Mouse (Mus musculus) urinary bladder, postnatal 14 days (tissue): ENCODE results near the gene Kif6.

Experiments
- DNase-seq: peaks from one replicate; pipeline ENCODE4 v3.0.0; 2021; ENCODE audit warnings: low spot score

The Kif6 gene

DNA sequence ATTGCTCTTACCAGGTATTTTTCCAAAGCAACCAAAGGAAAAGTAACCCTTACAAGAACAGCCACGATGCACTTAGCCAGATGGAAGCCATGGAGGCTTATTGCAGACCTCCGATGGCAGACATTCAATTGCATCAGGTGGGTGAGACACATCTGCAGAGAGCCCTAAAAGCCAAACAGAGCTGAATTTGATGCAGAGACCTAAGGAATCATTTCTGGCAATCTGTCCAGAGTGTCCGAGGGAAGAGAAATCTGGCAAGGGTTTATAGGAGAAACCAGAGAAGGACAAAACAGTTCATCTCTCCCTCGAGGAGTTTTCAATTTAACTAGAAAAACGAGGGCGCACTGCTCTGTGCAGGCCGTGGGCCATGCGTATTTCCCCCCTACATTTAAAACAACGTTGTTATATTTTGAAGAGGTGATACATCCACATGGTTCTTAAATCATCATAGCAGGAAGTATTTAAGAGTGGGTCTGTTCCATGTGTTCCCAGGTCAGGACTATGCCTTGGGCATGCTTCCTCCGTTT, 177.3 kb downstream of the Kif6 start:
- no peak for DNase-seq

DNA sequence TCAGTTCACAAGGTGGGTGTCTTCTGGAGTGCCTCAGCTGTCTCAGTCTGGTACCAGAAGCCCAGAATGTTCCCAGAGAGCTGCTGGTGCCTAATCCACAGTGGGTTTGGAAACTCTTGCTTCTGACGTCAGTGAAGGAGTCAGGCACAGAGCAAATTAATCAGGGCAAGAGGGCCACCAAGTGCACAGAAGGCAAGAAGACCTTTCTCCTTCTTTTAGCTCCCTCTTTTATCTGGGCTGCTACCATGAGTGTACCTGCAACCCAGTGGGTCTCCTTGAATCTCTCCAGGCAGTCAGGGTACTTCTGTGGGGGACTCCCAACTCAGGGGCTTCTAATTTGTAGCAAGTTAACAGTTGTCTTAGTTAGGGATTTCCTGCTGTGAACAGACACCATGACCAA, 178.0 kb downstream of the Kif6 start:
- no peak for DNase-seq

DNA sequence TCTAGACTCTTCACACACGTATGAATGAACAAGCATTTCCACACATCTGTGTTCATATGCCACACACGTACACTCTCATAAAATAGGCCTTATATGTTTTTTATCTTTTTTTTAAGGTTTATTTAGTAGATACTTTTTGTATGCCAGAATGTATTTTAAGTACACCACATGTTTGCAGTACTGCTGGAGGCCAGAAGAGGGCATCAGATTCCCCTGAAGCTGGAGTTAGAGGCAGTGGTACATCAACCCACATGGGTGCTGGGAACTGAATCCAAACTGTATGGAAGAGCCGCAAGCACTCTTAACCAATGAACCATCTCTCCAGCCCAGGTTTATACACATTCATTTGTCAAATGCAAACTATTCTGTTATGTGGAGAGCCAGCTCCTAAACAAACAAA, 179.0 kb downstream of the Kif6 start:
- no peak for DNase-seq

DNA sequence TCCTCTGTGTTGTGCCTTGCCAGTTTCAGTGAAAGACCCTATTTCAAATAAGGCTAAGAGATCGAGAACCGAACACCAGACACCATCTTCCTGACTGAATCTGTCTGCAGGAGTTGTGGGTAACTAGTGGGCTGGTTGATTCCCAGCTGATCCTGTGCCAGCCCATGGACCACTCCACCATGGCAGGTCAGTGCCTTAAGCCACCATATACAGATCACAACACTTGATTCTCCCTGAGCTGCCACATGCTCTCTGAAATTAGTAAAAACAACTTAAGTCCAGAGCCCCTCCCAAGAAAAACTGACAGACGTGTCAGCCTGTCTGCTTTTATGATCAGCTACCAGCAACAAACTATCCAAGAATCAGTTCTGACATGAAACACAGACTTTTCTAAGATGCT, 180.3 kb downstream of the Kif6 start:
- peak; percentile 1 for DNase-seq

DNA sequence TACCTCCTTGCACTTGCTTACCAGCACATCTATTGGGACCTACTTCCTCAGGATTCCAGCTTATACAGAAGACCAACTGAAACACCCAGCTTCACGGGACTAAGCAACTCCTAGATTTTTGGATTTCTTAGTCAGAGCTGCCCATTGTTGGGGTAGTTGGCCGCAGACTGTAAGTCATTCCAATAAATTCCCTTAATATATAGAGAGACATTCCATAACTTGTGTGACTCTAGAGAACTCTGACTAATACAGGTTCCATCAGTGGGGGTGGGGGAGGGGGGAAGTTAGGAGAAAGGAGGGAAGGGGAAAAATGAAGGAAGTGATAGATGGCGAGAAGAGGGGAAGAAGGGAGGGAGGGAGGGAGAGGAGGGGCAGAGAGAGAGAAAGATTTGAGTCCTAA, 181.2 kb downstream of the Kif6 start:
- DNase-seq = no peak

DNA sequence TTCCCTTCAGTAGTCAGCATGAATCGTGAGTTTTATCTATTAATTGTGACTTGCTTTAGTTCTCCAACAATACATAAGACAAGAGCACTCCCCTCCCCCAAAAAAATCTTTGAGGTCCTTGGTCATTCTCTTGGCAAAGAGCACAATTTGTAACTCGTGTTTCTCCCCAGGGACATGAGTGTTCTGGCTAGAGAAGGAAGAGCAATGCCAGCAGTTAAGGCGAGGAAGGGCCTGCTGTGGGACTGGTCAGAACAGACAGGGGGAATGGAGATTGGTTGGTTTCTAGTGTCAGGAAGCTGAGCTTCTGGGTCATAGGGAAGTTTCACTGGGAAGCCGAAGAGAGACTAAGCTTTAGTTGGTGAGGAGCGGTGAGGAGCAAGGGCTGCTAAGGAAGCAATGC, 184.2 kb downstream of the Kif6 start:
- DNase-seq = no peak

DNA sequence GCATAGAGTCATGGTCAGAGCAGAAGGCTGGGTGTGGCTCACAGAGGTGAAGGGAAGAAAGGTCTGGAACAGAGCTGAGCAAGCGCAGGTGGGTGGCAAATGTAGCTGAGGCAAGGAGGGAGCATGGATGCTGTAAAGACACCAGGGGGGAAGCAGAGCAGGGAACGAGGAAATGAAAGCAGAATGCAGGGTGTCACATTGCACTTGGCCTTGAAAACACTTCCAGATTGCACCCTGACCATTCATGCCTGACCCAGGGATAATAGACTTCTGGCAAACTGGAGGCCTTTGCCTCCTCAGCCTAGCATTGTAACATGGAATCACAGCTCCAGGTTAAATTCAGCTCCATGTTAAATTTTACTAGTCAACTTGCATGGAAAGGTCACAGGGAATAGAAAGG, 185.2 kb downstream of the Kif6 start:
- no peak for DNase-seq

DNA sequence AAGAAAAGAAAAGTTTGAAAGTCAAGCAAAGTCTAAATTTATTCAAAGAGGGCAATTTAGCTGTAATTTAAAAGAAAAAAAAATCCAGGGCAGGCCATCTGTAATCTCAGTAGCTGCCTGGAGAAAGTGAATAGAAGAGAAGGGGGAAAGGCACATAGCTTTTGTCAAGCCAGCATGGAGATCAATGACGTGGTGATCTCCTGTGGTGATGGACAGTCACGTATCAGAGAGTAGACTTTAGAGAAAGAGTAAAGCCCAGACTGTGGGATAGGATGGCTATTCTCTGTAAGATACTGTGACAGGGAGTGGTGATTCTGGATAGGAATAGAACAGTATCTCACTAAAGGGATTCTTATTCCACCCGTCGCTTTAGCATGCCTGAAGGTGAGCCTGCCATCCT, 192.5 kb downstream of the Kif6 start:
- DNase-seq = no peak

DNA sequence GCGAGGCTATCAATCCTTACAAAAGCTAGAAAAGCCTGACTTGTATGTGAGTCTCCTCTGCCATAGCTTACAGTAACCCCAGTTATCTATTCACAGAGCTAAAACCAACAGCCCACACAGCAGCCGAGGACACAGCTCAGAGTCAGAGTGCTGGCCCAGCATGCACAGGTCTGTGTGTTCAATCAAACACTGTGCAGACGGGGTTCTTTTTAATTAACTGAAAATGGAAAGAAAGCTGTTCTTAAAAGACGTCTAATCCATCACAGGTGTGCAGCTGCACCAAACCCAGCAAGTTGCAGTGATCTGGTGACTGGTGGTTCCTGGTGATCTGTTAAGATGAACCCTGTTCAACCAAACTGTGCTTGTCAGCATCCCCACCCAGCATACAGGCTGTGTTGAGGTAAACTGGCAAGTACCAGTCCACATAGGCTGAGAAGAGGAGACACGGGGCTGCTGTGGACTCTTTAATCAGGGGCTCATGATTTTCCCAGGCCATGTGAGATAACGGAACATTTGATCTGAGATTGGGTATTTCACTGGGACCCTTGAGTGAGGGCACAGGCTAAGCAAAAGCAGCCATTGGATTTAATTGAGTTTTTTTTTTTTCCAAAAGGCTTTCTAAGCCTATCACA, 193.9 kb downstream of the Kif6 start:
- DNase-seq = no peak

DNA sequence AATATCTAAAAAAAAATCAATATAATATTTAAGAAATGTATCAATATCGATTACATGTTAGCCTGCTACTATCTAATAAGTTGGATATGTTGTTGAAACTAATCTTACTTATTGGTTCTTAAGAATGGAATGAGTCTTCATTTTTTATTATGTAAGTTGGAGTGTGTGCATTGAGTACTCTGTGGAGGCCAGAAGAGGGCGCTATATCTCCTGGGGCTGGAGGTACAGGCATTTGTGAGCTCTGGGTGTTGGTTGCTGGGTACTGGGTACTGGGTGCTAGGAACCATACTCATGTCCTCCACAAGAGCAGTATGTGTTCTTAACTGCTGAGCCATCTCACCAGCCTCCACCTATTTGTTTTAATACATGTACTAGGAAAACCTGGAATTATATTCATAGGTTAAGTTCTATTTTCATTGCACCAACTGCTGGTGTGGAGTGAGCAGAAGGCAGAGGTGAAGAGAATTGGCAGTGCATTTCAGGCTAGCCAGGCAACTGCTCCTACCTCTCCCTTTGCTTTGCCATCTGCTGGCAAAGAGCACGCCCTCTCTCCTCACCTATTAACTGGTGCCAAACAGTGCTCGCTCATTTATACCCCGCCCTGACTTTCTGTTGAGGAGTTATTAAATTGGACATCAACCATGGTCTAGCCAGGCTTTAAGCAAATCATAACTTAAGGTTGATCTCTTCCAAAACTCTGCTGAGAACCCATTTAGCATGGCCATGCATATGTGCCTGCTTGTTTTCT, 199.1 kb downstream of the Kif6 start:
- no peak for DNase-seq

DNA sequence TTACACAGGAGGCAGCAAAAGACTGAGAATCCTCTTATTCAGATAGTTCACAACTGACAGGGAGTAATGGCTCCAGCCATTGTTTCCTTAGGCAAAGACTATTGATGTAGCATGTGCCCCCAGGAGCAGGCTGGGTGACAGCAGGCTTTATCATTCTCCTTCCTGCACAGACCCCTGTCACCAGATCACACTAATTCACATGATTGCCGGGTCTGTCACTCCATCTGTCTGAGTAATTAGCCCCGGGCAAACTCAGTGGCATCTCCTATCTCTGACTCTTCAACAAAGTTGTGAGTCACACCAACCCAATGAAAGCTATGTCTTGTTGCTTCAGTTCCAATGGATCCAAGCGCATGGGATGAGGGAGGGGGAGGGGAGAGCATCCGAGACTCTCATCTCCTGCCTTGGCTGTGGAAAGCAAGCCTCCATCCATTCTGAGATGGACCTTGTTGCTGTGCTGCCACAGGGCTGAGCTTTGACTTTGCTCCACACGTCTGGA, 201.2 kb downstream of the Kif6 start:
- no peak for DNase-seq

DNA sequence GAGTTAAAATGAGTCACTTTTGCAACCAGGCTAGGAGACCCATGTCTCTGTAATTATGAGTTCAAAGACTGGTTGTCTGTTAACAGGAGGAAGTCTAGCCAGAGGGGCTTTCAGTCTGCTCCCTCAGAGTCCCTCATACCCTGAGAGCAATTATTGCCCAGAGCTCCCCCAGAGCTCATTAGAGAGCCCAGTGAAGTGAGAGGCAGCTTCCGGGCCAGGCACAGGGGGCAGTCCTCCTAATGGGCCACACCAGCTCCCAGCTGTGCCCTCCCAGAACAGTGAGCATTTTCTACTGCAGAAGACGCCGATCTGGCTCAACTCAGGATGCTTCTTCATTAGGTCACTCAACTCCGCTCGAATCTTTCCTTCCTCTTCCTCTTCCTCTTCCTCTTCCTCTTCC, 201.8 kb downstream of the Kif6 start:
- DNase-seq = no peak

DNA sequence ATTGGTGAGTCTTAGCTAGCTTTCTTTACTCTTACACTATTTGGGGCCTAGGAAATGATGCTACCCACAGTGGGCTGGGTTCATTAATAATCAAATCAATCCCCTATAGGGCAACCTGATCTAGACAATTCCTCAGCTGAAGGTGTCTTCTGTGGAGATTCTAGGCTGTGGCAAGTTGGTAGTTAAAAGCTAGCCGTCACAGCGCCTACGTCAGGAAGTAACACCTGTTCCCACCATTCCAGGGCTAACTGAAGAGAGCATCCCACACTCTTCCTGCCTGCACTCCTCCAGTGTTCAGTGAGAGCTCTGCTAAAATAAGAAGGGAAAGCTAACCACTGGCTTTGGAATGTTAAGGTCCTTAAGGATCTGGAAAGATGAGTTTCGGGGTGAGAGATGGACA, 205.3 kb downstream of the Kif6 start:
- DNase-seq = no peak

DNA sequence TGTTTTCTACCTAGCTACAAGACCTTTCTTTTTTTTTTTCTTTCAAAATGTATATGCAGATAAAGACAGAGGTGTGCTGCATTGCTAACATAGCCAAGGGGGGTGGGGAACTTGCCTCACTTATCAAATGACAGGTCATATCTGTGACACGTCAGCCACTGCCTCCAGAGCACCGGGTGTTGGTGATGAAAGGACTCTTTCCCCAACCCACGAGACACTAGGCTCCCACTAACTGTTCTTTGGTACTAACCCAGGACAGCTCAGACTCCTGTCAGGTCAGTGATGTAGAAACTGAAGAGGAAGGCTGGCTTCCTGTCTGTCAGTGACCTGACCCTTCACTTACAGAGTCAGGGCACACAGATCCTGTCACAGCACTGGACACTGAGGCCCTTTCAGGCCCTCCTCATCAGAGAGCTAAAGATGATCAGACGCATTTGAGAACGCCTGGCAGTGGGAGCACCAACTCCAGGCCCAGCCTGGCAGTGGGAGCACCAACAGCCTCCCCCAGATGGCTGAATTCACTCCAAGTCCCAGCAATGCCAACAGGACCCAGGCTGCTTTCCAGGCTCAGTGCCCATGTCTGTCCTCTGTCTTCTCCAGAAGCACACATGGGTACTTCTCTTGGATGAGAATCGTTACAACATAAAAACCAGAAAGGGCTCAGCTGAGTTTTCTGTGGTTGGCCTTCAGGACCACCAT, 209.4 kb downstream of the Kif6 start:
- DNase-seq = no peak

DNA sequence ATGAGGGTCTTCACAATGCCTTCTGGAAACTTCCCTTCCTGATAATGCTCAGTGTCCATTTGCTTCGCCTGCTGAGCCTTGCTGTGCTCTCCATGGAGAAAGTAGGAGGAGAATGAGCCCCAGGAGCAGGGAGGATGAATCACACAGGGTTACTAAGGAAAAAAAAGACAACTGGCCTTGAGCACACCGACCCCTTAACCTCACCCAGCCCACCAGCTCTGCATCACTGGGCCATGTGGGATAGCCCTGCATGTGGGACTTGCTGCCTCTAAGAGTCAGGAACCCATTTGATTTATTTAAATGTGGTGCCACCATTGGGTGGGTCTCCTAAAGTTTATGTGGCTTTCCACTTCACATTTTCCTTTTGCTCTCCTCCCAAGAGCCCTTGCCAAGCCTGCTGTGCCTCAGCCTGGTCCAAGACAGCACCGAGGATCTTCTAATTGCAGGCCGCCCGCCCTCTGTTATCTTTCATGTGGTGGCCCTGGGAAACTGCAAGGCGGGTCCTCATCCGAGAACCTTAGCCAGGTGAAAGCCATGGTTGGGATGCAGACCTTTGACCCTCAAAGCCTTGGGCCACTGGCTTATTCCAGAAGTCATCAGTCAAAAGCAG, 210.0 kb downstream of the Kif6 start:
- DNase-seq = no peak

DNA sequence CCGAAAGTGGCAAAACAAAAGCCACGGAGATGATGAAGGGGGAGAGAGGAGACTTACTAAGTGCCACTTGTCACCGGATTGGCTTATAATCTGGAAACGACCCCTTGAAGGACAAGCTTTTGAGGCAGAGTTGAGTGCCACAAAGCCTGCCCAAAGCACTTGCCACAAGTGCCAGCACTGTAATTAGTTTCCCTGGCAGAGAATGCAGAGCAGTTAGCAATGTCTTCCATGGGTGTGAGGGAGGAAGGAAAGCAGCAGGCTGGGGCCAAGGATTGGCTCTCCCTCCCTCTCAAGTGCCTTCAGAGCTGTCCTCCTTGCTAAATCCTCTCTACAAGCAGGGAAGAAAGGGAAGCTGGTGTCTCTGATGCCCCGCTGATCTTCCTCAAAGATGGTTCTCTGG, 210.9 kb downstream of the Kif6 start:
- DNase-seq = no peak

DNA sequence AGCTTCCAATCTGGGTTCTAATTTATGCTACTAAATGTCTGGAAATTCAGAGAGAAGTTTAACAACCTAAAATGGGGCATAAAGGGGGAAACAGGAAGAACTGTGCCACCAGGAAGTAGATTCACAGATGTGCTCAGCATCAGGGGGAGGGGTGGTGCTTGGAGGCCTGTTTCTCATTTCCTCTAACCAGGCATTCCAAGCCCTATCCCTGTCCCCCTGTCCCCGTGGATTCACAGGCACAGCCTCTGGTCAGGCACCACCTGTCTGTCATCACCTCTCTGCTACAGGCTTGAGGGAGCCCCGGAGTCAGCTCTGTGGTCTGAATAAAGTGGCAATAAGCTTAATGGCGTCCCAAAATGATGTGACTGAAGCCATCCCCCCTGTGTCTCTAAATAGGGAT, 216.8 kb downstream of the Kif6 start:
- no peak for DNase-seq

DNA sequence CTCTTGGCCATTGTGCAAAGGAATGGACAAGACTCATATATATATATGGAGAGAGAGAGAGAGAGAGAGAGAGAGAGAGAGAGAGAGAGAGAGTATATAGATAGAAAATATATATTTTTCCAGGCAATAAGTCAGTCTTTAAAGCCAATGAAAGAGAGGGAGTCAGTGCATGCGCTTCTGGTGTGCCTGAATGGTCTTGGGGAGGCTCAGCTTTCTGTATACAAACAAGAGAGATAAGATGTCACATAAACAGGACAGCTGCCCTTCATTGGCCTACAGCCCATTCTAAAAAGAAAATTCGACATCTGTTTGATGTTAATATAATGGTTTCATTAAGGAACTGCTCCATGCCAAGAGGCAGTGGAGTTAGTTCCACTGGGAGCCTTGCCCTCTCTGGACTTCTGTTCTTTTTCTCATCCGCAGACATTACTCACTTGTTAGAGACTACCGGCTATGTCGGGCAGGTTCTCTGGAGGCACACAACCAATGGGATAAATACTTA, 219.2 kb downstream of the Kif6 start:
- no peak for DNase-seq

DNA sequence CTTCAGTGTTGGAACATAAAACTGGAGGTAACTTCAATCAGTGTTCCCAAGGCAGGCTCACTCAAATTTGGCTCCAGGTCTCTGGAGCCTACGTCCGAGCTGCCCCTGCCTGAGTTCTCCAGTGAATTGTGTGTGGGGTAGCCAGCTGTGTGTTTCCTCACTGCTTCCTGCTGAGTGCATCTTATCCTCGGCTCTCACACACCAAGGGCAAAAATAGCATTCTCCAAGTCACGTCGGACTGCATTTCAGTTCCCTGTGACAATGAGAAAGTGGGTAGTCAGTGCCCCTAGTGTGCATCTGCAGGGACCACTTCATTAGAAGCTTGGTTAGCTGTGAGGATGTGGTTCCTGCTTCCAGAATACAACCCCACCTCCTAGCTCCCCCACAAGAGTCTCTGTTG, 222.5 kb downstream of the Kif6 start:
- no peak for DNase-seq

DNA sequence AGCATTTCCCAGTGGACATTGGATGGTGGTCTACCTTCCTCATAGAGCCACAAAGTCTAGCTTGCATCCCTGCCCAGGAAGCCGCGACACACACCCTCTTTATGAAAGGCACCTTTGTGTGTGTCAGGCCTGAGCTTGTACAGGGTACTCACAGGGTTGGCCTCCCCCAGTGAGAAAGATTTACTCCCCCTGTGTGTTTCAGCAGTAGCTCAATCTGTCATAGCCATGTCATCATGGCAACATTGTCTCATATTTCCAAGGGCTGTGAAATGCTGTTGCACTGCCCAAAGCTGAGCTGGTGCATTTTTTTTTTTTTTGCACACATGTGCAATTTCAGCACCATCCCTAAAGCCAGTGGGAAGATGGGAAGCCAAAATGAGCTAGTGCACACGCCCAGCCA, 224.3 kb downstream of the Kif6 start:
- DNase-seq = no peak

DNA sequence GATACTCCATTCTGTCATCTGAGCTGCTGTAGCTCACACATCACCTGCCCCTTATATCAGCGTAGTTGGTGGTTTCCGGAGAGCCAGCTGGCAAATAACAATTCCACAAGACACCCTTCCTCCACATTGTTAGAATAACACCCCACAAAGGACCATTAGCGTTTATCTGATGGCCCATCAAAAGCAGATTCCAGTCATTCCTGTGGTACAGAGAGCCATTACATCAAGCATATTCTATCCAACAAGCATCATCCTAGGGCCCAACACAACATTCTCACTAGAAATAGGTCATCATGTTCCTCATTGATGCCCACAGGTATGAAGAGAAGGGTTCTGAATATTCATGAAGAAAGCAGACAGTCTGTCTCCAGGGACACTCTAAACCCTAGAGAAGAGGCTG, 236.3 kb downstream of the Kif6 start:
- no peak for DNase-seq

DNA sequence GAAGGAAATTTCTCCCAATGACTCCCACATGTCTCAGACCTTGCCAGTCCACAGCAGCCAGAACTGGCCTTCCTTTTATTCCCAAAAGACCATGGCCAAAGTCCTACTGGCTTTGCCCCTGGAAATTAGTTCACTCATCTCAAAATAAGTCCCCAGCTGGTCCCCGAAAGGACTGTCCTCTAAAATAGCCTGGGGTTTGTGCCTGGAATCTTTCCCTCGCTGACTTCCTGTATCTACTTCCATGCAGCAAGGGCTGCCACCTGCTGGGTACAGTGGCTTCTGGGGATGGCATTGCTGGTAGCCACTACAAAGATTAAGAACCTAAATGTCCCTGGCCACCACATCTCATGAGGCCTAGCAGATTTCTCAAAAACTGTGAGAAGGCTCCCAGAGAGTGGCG, 237.2 kb downstream of the Kif6 start:
- no peak for DNase-seq

DNA sequence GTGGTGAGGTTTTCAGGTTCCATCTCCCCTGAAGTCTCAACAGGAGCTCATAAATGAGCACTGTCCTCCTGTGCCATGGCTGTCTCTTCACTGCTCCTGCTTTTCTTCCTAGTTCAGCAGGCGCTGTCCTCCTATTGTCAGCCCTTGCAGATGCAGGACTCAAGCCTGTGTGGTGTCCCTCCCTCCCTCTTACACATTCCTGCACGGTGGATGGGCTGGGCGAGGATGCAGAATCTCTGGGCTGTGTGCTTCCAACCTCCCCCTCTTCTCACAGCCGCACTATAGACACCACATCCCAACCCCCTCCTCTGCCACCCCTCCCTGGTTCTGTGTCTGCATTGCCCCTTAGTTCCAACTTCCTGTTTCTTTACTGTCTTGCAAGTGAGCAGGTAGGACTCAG, 240.8 kb downstream of the Kif6 start:
- DNase-seq = no peak
